In the genomic region with DNA sequence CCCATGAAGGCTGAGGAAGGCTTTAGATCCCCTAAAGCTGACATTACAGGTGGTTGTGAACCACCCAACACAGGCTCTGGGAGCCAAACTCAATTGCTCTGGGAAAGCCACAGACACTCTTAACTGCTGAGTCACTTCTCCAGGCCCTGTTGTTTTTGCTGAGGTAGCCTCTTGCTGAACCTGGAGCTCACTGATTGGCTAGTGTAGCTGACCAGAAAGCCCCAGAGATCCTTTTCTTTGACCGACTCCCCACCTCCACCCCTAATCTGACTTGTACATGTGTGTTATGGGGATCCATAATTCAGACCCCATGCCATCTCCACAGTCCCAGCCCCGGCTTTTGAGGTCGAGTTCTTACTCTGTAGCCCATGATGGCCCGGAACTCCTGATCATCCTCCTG, we compare ENCODE assay signal across 18 mouse cellular contexts.
"Had no signal": no experiment of that assay in that cellular context is flagged by ENCODE, and none has a peak within 500 bp of the region (broad histone marks: within the 10 kb centered on the region; RNA-seq: fewer than 3 reads in every experiment).

No protein-coding gene starts in this region.

- H3K27ac ChIP-seq: kidney, postnatal 0 days; left cerebral cortex, adult 2 months; liver, embryonic 14.5 days; macrophage; midbrain, embryonic 10.5 days; midbrain, embryonic 13.5 days had no signal

- DNase-seq: kidney, adult 2 months; kidney, postnatal 25 days; layer of hippocampus, postnatal 36 days; liver, postnatal 0 days; lung, embryonic 14.5 days; right cerebral cortex, adult 18-20 months; right cerebral cortex, postnatal 25 days; spleen, adult 18-20 months; thymus, adult 18-20 months; thymus, postnatal 36 days had no signal

- H3K9ac ChIP-seq: liver, embryonic 14.5 days; liver, postnatal 0 days; lung, embryonic 14.5 days; midbrain, embryonic 13.5 days had no signal

- H3K4me2 ChIP-seq: lung, embryonic 14.5 days; midbrain, embryonic 13.5 days had no signal

- H3K36me3 ChIP-seq: midbrain, embryonic 10.5 days; midbrain, embryonic 13.5 days had no signal

- H3K4me3 ChIP-seq: left cerebral cortex, adult 2 months; midbrain, embryonic 10.5 days; midbrain, embryonic 13.5 days had no signal

- H3K27me3 ChIP-seq: midbrain, embryonic 13.5 days had no signal

- ATAC-seq: liver, postnatal 0 days; lung, postnatal 0 days; midbrain, embryonic 13.5 days; midbrain, embryonic 16.5 days had no signal

- H3K9me3 ChIP-seq: midbrain, embryonic 10.5 days; midbrain, embryonic 13.5 days had no signal
